Mouse (Mus musculus) cerebellum, postnatal 36 days (tissue): Measurements from ENCODE around the gene Olfr1037.
"Not testable (repeated sequence)": the region's sequence is repeated elsewhere in the genome, so short reads cannot be mapped to it uniquely, and the experiment has no call there.

Experiments used
- DNase-seq, 2 experiments: peaks; one replicate each; pipeline ENCODE4 v3.0.0; 2021 to 2022; ENCODE audit warnings: mixed read lengths in 2 of 2

Gene Olfr1037

GRCm38 (mm10) chr2:86087285-86087684 is at the start of gene Olfr1037:
Gene Olfr1037, minus strand, starts transcription at chr2:86087385.
- no peak for DNase-seq

DNA sequence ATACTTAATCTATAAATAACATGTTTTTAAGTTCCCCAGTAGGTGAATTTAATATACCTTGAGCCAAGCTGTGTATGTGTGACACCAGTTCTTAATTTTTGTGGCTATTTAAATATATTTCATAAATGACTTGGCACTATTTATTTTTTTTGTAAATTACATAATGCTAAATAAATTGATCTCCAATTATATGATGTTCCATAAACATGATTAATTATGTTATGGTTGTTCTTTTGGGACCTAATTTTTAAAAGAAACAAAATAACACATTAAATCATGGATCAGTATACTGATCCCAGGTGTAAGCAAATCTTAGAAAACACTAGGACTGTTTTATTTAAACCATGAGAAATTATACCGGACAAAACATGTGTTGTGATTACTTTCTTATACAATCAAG is 48.6 kb upstream of the Olfr1037 start, which contains the start of gene Olfr1039:
Gene Olfr1039 (minus strand): TSS at position 101 of the 400 bp plus-strand sequence.
- no peak for DNase-seq

DNA sequence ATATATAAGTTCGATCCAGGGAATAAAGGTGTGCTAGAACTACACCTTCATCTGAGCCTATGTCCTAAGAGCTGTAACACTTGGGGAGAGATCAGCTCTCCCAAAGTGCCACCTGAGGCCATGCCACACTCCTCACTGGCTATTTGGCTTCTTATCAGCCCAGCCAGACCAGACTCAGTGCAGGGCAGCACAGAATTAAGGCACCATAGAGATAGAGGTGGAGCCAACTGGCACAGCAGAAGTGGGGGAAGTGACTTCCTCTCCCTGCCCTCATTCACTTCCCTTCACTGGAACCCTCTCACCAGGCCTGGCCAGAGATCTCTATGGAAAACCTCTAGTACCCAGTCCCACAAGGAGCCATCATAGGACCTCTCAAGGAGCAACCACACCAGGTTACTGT is 6.7 kb downstream of the Olfr1037 start:
- not testable (repeated sequence) for DNase-seq

- not testable (repeated sequence) for DNase-seq
Measured at GRCm38 (mm10) chr2:86073692-86074091, 13.5 kb downstream of the Olfr1037 start, which contains the start of gene Olfr1036. Gene Olfr1036, plus strand, starts transcription at chr2:86073992.

DNA sequence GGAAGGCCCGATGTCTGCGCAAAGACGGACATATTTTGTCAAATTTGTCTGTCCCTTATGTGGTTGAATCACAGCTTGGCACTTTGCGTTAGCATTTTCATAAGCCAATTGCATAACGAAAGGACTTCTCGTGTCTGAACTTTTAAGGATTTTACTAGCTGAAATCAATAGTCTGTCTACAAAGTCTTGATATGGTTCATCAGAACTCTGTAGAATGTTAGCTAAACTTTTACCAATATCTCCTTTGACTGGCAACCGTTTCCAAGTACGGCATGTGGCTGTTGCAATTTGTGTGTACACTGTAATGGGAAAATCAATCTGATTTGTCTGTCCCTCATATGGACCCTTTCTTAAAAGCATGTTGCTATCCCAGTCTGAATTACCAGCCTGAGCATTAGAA is 17.0 kb downstream of the Olfr1037 start:
- DNase-seq, result no peak

GRCm38 (mm10) chr2:86063766-86064165 is 23.4 kb downstream of the Olfr1037 start:
- DNase-seq, result not testable (repeated sequence)

DNA sequence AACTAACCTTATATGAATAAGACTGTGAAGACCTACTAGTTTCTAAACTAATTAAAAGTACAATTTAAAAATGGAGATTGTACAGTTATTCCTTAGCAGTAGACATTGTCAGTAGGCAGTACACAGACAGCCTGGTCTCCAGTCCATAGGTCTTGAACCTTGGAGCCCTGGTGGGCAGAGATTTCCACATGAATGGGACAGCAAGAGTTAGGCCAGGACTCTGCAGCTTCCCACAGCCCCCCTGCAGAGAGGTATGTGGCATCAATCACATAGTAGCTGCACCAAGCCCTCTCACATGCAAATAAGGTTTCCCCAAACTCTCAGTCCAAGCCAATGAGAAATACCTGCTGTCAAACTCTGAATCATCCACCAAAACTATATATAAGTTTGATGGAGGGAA is 36.4 kb downstream of the Olfr1037 start:
- not testable (repeated sequence) for DNase-seq

- DNase-seq, result no peak
Measured at GRCm38 (mm10) chr2:86045561-86045960, 41.6 kb downstream of the Olfr1037 start, which contains the start of gene Olfr1034. Gene Olfr1034, plus strand, starts transcription at chr2:86045861.
